Mouse (Mus musculus): Measurements from ENCODE around the gene Dcst1. TPM values are rescaled to one million over a fixed set of nuclear protein-coding genes. Genes with fewer than 3 reads are reported as not detected.

Dcst1 gene
- total RNA-seq, 2 experiments from 2014 or later, result 0.59 TPM; not detected in 1

DNA sequence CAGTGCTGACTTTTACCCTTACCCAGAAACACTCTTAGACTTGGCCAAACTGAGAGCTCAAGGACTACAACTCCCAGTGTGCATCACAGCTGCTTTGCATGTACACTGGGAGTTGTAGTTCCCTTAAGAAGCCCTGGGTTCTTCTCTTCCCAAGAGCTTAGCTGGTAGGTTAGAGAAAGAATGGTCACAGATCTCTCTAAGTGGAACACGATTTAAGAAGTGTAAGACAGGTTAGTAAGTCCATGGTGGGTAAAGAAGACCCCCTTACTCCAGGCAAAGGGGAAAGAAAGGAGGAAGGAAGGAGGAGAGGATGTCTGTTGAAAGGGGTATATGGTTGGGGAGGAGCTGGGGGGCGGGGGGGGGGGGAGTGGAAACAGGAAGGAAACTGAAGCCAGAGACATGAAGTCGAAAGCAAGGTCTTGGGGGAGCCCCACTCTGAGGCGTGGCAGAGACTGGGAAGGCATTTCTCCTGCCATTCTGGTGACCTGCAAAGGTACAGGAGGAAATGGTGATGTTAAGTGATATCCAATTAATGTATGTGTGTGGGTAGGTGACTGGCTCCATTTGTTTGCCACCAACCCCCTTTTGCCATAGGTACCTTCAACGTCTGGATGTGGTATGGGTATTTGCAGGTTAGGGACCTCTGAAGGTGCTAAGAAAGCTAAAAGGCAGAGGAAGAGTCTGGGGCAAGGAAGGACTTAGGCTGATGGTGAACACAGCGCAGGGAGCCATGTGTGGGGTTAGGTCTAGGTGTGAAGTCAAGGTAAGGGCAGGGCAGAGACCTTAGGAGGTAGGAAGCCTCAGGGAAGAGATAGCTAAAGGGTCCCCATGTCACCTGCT is 24.1 kb upstream of the Dcst1 start:
- peak in 1 of 2 experiments; percentile 34 for DNase-seq (ENCODE audit: low spot score in 2 of 2)

- DNase-seq (ENCODE audit: low spot score in 2 of 2), result peak; percentile 72 to 78
Measured at GRCm38 (mm10) chr3:89388134-89388881, 23.3 kb upstream of the Dcst1 start.

- DNase-seq (ENCODE audit: low spot score in 2 of 2), result peak; percentile 18 to 45
Measured at GRCm38 (mm10) chr3:89387632-89388031, 22.6 kb upstream of the Dcst1 start.

DNA sequence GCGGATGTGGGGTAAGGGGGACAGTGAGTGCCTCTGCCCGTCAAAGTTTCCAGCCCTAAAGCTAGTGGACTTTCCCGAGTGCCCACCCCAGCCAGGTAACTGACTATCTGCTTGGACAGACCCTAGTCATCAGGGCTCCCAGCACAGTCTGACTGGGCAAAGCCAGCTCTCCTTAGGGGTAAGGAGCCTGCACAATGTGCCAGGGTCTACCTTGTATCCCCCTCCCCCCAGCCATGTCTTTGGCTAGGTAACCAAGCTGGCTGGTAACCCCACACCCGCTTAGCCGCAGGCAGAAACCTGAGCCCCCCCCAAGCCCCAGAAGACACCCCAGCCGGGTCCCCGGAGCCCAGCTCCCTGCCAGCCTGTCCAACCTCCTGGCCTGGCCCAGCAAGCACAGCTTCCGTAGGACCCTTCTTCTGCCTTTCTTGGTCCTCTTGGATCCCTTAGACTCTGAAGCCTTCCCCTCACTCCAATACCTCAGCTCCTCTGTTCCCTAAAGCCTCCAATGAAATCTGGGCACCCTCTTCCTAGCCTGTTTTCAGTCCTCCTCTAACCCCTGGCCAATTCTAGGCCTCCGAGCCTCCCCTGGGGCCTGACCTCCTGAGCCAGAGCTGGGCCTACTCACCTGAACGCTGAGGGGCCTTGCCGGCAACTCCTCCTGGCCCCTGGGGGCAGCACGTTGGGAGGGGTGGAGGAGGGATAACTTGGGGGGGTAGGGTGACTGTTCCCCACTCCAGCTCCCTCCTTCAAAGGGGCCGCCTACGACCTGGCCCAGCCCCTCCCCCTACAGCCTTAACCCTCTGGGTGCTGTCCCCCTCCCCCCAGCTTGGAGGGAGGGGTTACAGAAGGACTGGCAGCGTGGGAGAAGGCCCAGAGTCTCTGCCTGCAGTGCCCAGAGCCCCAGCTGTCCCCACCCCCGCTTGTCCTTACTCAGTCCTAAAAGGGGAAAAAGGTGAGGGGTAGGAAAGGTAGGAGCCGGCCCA is 21.7 kb upstream of the Dcst1 start:
- DNase-seq (ENCODE audit: low spot score in 2 of 2), result no peak

DNA sequence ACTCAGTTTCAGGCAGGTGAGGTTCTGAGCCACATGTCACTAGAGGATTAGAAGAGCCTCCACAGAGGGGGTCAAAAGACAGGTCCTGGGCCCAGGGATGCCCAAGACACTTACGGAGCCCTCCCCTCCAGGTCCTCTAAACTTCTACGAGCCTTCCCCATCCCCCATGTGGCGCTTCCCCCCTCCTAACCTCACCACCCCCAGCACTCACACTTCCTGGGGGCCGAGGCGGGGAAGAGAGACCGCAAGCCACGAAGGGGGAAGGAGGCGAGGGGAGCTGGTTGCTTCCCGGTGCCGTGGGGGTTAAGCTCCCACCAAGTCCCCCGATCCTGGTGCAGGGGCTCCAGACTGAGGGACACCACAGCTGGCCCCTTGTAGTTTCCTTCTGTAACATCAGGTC is 20.4 kb upstream of the Dcst1 start:
- DNase-seq (ENCODE audit: low spot score in 2 of 2), result no peak

GRCm38 (mm10) chr3:89384331-89385076 is 19.5 kb upstream of the Dcst1 start:
- no peak for DNase-seq (ENCODE audit: low spot score in 2 of 2)

GRCm38 (mm10) chr3:89383651-89384255 is 18.7 kb upstream of the Dcst1 start:
- no peak for DNase-seq (ENCODE audit: low spot score in 2 of 2)

DNA sequence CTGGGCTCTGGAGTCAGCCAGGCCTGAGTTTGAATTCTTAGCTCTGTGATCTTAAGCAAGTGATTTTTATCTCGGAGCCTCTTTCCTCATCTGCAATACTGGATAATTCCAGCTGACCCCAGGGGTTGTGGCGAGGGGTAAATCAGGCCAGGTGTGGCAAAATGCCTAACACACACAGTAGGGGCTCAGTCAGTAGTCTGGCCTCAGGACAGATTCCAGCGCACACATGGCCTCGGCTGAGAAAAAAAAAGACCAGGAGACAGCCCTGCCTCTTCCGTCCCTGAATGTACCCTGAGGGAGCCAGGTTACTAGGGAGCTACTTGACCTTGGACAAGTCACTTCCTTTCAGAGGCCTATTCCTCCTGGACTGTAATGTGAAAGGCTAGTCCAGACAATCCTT is 17.9 kb upstream of the Dcst1 start:
- DNase-seq (ENCODE audit: low spot score in 2 of 2), result no peak

DNA sequence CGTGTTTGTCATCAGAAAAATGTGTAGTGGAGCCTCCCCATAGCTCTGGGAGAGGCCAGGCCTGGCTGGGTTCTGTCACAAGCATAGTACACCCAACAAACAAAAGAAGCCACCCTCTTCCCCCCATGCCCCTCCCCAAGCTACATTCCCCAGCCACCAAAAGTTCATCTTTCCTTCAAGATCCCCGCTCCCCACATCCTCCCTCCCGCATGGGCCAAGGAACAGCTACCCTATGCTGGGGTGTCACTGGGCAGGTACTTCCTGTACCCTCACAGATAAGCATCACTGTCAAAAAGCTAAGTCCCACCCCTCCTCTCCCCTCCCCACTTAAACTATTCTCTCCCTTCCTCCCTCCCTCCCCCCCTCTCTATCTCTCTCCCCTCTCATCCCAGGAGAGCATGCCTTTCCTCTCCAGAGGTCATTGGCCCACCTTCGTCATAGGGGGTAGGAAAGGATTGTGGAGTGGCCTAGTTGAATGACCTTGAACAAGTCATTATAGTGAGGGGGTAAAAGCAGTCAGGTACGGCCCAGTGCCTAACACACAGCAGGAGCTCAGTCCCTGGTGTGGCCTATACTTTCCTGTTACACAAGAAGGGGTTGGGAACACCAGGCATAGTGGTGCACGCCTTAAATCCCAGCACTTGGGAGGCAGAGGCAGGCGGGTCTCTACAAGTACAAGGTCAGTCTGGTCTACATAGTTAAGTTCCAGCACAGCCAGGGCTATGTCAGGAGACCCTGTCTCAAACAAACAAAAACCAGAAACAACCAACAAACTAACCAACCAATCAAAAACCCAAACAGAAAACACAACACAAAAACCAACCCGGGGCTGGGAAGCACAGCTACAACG is 17.2 kb upstream of the Dcst1 start:
- no peak for DNase-seq (ENCODE audit: low spot score in 2 of 2)

DNA sequence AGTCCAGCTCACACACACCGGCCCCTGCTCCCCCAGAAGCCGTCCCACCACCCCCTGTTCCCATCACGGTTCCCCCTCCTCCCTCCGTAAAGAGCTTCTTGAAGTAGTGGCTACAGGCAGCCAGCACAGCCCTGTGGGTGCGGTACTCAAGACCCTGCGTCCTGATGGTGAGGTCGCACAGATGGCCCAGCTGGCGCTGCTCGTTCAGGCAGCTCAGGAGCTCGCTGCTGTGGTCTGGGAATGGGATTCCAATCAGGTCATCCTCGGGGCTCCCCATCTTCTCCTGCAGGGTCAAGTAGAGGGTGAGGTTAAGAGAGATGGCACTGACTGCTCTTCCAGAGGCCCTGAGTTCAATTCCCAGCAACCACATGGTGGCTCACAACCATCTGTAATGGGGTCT is 16.2 kb upstream of the Dcst1 start:
- DNase-seq (ENCODE audit: low spot score in 2 of 2), result no peak

DNA sequence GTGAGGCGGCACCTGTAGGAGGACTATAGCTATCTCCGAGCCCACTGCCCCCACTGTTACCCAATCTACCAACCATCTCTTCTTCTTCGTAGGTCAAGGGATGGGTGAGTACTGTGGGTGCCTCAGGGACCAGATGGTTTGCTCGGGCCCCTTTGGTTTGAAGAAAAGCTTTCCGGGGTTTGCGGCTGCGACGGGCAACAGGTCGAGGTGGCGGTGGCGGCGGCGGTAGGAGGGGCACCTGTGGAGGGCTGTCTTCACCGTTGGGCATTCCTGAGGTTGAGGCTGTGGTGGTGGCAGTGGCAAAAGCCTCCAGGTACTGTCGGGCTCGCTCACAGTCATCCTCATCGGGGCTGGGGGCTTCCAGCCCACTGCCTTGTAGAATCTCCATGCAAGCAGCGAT is 15.7 kb upstream of the Dcst1 start:
- DNase-seq (ENCODE audit: low spot score in 2 of 2), result no peak

DNA sequence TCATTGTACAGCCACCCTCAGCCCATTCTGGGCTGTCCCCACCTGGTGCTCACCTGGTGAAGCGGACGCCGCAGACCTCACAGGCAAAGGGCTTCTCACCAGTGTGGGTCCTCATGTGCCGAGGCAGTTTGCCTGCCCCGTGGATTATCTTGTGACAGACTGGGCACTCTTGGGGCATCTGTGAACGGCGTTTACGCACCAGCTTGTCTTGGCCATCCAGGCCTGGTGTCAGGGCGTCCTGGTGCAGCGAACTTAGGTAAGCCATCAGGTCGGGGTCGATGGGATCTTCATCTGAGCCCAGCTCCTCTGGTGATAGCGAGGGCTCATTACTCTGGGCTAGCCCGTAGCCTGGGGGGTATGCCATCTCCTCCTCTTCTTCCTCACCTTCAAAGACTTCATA is 15.2 kb upstream of the Dcst1 start:
- no peak for DNase-seq (ENCODE audit: low spot score in 2 of 2)

DNA sequence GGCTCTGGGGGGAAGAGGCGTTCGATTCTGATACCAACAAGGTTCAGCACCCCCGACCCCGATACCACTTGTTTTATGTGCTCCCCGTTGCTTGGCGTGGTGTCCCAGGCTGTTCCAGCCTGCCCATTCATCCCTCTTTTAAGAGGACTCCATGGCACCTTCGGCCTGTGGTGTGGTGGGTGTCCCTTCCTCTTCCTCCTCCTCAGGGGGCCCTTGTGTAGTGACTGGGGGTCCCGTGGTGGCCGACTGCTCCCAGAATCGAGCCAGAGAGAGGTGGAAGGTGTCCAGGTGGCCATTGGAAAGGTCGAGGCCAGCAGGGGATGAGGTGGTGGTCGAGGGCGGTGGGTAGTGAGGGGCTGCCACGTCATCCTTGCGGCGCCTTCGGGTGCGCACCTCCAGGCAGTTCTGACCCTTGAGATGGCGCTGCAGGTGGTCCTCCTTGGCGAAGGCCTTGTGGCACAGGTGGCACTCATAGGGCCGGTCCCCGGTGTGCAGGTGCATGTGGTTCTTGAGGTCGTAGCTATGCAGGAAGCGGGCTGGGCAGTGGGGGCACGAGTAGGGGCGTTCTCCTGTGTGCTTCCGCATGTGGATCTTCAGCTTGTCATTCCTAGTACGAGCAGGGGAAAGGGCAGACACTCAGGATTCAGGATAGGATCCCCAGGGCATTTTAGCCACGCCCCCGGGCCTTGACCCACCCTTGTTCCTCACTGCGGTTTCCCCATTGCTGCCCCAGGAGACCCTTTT is 14.5 kb upstream of the Dcst1 start:
- no peak for DNase-seq (ENCODE audit: low spot score in 2 of 2)

- DNase-seq (ENCODE audit: low spot score in 2 of 2), result peak; percentile 74 to 79
Measured at GRCm38 (mm10) chr3:89378394-89379067, 13.5 kb upstream of the Dcst1 start.

GRCm38 (mm10) chr3:89377831-89378230 is 12.8 kb upstream of the Dcst1 start:
- peak in 1 of 2 experiments; percentile 21 for DNase-seq (ENCODE audit: low spot score in 2 of 2)

GRCm38 (mm10) chr3:89373581-89374231 is 8.7 kb upstream of the Dcst1 start:
- no peak for DNase-seq (ENCODE audit: low spot score in 2 of 2)

GRCm38 (mm10) chr3:89367338-89367737 is 2.3 kb upstream of the Dcst1 start:
- DNase-seq (ENCODE audit: low spot score in 2 of 2), result no peak
